Mouse (Mus musculus) heart, adult 18-20 months (tissue): Measurements from ENCODE around the gene Zfp213. TPM values are rescaled to one million over a fixed set of nuclear protein-coding genes. Genes with fewer than 3 reads are reported as not detected.

ENCODE experiments used
- DNase-seq, 2 experiments: peaks; one replicate each; pipeline ENCODE4 v3.0.0; 2021 to 2022; ENCODE audit warnings: mixed read lengths in 1 of 2
- total RNA-seq, 2 experiments: library from RNA; stranded (reverse); gene quantifications; 2 replicates each; pipeline ENCODE4 v1.2.3; 2021

Gene Zfp213
- total RNA-seq, 2 experiments from 2014 or later: 6.2 to 7.3 TPM

DNA sequence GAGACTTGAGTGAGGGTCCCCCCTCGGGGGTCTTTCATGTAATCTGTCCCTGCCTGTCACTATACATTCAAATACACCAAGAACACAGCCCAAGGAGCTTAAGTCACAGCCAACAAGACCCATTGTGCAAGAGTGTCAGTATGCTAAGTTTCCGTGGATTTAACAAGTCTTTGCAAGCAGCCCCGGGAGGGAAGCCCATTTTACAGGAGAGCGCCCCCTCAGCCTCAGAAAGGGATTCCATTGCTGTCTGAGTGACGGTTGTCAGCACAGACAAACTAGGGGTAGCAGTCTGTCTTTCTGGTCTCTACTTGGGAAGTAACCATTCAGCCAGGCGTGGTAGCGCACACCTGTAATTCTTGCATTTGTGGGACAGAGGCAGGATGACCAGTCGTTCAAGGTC, 10.1 kb upstream of the Zfp213 start:
- DNase-seq: no peak

DNA sequence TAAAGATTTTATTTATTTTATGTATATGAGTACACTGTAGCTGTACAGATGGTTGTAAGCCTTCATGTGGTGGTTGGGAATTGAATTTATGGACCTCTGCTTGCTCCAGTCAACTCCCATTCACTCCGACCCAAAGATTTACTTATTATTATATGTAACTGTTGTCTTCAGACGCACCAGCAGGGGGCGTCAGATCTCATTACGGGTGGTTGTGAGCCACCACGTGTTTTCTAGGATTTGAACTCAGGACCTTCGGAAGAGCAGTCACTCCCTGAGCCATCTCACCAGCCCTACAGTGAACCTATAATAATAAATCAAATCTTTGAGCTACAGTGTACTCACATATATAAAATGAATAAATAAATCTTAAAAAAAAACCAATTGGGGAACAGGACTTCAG, 8.0 kb upstream of the Zfp213 start:
- DNase-seq: no peak

DNA sequence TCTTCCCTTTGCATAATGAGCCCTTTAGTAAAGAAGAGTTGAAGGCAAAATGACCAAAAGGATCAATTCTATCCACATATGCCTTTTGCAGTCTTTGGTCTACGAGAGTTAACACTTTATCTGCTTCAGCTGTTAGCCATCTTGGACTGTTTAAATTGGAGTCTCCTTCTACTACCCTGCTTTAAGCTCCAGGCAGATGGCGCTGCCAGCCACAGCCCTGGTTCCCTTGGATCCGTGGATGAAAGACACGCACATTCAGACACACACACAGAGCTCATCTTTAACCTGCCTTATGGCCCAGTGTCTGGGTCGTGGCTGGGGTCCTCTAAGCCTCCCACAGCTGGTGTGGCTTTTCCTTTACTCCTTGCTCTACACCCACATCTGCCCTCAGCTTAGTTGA, 7.0 kb upstream of the Zfp213 start:
- DNase-seq: no peak

DNA sequence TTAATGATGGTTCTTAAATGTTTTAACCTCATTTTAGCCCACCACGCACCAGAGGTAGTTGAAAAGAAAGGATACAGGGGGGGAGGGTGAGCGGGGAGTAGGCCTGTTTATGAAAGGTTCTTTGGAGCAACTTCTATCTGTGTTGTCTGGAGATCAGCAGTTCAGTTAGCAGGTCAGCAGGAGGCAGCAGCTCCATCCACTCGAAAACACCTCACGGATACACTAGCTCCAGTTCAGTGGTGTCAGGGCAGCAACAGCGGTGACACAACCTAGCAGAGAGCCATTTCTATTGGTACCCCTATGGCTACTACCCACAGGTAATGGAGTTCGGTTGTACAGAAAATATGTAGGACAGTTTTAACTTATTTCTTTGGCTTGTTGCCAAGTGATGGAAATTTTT, 6.0 kb upstream of the Zfp213 start:
- peak; percentile 45 to 64 for DNase-seq

DNA sequence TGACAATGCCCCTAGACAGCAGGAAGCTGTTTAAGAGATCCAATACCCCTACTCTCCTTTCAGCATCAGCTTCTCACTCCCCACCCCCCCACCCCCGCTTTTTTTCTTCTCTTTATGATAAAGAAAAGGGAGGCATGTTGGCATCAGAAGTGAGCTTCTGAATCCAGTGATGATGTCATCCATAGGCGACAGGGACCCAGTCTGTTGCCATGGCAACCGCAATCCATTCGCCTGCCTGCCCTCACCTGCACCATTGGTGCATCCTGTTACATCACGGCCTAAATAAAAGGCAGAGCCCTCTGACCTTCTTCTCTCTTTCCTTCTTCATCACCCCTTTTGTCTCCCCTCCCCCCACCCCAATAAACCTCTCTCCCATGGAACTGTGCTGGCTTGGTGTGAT, 4.3 kb upstream of the Zfp213 start:
- DNase-seq: no peak

DNA sequence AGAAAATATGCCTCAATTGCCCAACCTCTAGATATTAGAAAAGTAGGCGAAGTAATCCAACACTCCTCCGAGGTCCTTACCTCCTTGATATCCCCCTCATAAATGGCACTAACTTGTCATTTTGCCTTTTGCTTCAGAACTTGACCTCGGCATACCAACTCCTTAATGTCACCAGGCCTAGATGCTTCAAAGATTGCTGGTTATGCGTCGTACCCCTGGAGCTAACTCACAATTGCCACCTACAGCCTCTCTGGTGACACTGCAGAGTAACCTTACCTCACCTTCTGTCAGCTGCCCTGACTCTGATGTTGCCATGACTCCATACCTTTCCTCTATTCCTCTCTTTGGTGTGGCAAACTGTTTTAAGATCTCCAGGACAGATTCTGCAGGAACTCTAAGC, 2.7 kb upstream of the Zfp213 start:
- DNase-seq: no peak

DNA sequence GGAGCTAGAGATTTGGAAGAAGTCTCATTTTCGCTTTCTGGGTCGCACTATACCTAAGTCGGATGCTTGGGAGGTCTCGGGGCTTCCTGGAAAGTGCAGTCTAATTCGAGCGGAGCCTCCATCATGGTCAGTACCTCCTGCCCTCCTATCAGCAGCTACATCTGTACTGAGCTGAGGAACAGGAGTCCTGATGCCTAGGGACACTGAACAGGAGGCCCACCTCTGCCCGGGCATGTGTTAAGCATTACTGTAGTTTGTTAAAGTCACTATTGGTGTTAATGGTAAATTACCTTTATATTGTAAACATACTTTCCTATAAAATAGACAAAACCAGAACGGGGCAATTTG, 304 bp upstream of the Zfp213 start:
- no peak for DNase-seq

DNA sequence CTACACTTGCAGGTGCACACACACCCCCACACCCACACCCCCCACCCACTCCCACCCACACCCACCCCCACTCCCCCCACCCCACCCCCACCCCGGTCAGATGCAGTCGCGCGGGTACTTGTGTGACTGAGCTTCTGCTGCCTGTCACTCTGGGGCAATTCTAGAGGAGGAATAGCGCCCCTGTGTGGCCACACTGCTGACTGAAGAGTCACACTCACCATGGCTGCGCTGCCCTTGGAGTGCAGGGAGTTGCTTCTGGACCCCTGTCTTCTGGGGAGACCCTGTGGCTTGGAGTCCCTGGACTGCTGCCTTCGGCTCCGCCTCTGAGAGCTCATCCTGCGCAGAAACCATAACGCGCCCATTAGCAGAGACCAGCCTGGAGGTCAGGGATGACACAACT, 4.3 kb downstream of the Zfp213 start:
- DNase-seq: peak in 1 of 2 experiments; percentile 44

DNA sequence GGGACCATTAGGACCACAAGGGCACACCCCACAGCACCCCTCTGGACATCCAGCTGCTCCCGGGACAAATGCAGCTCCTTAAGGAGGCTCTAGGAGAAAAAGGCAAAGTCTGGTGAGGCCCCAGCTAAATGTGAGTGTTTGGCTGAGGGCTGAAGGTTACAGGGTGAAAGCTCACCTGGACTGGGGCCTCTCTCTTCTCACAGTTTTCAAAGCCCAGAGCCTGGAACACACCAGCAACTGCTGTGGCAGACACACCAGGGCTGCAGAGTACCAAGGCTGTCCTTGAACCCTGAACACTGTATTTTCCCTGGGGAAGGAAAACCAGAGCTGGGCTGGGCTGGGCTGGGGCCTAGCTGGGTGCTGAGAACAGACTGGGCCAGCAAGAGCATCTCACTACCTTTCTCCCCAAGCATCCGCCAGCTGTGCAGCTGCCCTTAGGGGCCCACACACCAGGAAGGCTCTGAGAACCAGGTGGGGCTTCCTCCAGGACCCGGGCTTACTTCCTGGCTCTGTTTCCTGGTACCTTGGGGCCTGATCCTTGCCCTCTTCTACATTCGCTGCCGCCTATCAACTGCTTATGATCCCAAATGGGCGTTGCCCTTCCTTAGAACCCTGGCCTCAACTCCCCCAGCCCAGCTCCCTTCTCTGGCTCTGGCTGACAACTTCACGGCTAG, 8.7 kb downstream of the Zfp213 start:
- DNase-seq: no peak

DNA sequence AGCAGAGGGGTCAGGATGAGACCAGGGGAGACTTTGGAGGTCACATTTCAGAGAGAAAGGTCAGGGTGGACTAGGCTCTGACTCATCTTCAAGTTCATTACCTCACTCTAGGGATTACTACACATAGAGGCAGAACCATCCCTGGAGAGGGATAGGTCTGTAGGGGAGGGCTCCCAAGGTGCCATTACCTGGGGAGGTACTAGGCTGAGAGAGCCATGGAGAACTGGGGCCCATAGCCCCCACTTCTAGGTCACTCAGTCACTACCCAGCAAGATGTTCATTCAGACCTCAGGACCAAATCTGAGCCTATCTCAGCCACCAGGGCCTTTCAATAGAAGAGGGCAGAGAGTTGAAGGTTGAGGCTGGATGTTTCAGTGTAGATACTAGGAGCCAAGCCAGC, 9.7 kb downstream of the Zfp213 start:
- no peak for DNase-seq

DNA sequence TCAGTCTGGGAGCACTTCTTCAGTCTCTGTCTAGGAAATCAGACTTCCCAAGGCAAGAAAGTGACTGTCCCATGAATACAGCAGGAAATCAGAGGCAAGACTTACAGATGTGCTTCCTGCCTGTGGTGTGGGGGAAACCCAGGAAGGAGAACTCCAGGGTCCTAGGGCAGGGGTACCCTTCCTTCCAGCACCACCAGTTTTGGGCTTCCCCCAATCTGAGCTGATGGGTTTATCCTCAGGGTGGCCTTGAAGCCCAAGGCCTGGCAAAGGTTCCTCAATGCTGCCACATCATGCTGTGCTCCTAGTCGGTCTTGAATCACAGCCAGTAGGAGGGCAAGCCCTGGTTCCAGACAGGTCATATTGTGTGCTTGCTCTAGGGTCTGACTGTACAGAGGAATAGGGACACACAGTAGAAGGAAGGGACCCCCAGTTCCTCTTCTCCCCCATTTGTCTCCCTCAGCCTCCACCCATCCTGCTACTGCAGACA, 10.4 kb downstream of the Zfp213 start:
- no peak for DNase-seq

DNA sequence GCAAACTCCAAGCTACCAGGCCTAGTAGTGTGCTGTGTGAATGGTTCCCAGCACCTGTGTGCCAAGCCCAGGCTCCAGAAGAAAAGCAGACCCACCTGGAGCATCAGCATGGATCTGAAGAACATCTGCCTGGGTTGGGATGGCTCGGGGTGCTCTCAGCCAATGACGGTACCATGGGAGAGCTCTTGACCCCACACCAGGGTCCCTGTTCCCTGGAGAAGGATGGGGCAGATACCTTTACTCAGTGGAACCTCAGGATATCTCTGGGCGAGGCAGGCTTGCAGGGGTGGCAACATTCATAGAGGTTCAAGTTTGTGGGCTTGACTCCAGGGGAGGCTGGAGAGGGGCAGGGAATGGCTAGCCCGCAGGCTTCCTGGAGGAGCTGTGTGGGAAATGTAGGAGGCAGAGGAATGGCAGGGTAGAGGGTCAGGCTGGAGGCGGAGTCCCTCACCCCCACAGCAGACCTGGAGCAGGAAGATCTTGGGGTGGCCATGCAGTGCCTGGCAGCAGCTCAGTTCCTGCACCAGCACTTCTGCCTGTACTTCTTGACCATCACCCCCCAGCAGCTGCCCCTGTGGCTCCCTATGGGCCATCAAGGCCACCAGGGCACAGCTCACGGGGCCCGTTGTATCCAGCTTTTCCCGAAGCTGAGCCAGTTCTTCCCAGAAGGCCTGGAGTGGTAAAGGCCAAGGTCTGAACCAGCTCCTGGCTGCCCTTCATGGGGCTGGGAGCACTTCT, 11.0 kb downstream of the Zfp213 start:
- no peak for DNase-seq

DNA sequence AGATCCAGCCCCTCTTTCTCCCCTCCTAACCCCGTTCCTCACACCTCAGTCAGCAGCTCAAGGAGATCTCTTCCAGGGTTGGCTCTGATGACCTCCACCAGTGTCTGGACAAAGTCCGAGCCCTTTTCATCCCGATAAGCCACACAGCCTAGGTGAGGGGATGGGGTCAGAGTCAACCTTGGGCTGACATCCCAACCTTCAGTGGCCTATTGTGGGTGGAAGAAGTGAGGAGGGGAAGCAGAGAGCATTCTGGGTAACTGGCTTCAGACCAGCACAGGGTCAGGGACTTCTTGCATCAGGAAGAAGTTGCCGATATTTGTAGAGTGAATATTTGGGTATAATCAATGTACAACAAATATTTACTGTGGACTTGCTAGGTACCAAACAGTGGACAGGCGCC, 12.1 kb downstream of the Zfp213 start:
- DNase-seq: no peak

DNA sequence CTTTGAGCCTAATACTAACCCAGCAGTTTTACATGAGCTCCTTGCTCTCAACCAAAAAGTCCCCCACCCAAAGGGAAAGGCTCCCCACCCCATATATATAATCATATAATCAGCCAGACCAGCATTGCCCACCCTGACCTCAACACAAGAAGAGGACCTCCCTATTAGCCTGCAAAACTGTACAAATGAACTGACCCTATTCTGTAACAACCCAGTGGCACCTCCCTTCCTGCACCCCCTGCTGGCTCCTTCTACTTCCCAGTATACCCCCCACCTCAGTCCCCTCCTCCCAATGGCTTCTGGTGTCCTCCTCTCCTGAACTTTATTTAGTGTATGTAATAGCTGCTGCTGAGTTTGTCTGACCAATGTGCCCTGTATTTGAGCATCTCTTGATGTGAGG, 12.6 kb downstream of the Zfp213 start:
- no peak for DNase-seq

DNA sequence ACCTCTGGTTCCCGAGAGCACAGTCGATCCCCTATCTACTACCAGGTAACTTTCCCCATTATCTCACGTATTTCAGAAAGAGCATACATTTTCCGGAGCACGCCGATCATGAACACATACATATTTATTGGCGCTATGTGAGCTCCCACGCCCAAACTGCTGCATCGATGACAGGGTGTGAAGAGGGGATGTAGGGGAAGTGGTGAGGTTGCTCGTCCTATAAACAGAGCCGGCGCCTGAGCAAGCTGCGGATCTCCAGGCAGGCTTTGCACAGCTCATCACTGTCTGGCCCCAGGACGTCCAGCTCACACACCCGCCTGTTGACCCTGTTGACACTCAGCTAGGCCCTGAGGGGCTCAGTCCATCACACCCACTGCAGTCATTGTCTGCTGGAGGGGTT, 13.2 kb downstream of the Zfp213 start:
- no peak for DNase-seq

DNA sequence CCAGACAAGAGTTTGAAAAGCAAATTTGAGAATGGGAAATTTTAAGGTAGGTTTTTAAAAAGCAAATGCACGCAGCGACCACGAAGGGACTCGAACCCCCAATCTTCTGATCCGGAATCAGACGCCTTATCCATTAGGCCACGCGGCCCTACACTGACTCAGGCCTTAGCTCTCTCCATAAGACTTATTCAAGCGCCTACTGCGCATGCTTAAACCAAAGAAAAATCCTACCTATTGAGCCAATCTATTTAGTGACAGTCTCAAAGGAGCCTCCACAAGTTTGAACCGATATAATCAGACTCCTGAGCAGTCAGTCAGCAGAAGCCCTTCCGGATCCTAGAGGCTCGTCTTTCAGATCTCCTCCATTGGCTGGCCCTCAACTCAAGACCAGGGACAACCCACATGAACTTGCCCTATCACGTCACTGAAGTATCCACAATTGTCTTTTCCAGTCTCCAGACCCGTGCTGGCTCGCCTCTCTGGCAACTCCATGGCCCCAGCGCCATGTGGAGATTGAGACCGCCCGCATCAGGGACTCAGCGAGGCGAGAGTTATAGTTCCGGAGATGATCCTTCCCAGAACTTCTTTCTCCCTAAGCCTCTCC, 13.7 kb downstream of the Zfp213 start:
- DNase-seq: peak; percentile 94 to 99

DNA sequence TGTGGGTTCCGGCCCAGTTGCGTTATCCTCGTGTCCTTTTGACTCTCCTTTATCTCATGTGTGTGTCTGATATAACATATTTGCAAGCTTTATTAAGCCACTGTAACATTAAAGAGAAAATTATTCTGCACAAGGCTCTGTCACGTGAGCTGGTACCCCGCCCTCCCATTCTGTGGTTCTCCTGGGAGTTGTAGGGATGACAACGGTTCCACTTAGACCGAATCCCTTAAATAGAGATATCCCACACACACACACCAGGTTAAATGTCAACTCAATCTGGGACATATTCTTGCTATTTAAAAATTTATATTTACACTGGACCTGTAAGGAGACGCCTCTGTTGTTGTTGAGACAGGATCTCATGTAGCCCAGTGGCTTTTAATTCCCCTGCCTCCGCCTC, 14.6 kb downstream of the Zfp213 start:
- peak in 1 of 2 experiments; percentile 42 for DNase-seq

DNA sequence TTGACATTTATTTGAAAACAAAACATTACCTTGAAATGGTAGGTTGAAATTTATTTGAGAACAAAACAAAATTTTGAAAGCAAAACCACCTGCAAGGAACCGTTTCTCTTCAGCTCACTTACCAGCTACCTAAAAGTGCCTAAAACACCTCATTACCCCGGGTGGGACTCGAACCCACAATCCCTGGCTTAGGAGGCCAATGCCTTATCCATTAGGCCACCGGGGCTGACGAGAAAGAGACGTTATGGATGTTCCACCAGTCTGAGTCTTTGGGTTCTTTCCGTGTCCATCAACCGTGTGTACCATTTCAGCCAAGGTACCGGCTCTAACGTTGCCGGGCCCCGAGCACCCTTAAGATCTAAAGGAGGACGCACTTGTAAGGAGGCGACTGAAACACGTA, 15.4 kb downstream of the Zfp213 start:
- peak; percentile 87 to 96 for DNase-seq

DNA sequence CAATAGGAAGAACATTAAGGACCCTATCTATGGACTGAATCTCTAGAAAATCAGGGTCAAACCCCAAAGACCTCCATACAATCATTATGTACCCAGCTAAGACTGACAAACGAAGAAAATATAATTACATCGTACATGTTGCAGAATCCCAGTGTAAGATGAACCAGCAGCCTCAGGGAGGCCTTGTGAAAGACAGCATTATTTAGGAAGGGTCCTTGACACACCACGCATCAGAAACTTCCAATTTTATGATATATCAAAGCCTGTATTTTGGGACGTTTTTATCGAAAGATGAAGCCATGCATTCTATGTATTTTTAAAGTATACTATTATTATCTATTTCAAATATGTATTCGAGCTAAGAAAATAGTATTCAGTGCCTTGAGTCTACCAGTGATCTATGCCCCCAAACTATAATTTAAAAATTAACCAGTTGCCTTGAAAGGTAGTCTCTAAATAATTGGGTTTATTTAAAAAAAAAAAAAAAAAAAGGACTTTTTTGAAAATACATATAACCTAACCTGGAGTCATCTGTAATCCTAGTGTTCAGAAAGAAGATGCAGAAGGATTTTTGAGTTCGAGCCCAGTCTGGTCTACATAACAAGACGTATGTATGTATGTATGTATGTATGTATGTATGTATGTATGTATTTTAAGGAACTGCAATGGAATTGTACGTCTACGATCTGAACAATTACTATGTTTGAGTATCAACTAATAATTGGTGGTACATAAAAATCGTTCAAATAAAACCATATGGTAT, 16.2 kb downstream of the Zfp213 start:
- no peak for DNase-seq

DNA sequence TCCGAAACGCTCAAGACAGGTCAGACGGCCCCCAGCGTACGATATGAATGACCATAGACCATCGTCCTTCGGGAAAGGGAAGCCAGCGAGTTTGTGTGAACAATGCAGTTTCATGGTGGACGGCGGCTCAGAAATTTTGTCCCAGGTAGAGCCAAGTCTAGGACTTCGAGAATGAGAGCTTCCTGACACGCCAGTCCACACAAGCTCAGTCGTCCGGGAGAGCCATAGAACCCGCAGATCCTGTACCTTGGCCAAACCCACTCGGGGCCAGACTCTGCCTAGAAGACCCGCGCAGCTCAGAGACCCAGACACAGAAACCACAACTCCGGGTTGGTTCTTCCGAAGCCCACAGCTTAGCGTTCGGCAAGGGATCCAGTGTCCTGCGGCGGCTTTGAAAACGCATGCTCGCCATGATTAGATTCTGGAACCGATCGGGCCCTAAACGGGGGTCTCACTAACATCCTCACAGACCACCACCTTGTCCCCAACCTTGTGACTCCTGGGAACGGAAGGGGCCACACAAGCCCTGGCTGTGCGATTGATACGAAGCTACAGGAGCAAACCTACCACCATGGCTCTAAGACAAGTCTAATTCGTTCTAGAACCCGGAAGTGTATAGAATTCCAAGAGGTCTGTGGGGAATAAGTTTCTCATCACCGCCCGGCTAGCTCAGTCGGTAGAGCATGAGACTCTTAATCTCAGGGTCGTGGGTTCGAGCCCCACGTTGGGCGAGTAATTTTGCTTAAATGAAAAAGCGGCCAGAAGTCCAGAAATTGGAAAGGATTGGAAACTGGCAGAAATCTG, 17.1 kb downstream of the Zfp213 start:
- DNase-seq: peak; percentile 90 to 96

DNA sequence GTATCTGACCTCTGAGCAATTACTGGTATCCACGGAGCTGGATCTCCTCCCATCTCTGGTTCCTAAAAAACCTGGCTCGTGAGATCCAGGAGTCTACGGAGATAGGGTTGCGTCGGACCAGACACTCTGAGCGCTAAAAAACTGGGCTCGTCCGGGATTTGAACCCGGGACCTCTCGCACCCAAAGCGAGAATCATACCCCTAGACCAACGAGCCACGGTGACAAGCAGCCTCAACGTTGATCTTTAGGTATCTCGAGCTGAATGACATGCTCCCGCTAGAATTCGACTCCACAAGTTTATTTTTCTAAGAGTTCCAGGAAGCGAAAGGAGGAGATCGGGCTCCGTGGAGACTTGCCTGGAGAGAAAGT, 17.7 kb downstream of the Zfp213 start:
- peak; percentile 86 to 95 for DNase-seq

DNA sequence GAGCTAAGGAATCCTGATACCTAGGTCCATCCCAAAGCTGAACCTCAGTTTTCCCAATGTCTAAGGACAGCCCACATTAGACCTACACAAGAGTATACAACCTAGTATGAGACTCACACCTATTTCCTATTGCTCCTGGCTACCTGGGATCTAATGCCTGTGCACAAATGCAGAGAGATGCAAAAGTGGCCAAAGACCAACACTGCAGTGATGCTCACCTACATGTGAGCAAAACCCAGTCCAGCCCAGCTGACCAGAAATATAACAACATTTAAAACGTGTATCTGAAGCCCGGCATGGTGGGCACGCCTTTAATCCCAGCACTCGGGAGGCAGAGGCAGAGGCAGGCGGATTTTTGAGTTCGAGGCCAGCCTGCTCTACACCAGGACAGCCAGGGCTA, 18.2 kb downstream of the Zfp213 start:
- DNase-seq: no peak
